Mouse (Mus musculus) hindlimb bud, embryonic 11.5 days (tissue): ENCODE measurements around the gene Rps6ka4.
A peak's percentile ranks its signal among the peaks of the same experiment; 100 is the strongest.

Source experiments
- DNase-seq: peaks from one replicate; pipeline ENCODE4 v3.0.0-alpha.2; 2012; ENCODE audit warnings: low read depth, low spot score; ENCODE audit errors: extremely low spot score

The Rps6ka4 gene

DNA sequence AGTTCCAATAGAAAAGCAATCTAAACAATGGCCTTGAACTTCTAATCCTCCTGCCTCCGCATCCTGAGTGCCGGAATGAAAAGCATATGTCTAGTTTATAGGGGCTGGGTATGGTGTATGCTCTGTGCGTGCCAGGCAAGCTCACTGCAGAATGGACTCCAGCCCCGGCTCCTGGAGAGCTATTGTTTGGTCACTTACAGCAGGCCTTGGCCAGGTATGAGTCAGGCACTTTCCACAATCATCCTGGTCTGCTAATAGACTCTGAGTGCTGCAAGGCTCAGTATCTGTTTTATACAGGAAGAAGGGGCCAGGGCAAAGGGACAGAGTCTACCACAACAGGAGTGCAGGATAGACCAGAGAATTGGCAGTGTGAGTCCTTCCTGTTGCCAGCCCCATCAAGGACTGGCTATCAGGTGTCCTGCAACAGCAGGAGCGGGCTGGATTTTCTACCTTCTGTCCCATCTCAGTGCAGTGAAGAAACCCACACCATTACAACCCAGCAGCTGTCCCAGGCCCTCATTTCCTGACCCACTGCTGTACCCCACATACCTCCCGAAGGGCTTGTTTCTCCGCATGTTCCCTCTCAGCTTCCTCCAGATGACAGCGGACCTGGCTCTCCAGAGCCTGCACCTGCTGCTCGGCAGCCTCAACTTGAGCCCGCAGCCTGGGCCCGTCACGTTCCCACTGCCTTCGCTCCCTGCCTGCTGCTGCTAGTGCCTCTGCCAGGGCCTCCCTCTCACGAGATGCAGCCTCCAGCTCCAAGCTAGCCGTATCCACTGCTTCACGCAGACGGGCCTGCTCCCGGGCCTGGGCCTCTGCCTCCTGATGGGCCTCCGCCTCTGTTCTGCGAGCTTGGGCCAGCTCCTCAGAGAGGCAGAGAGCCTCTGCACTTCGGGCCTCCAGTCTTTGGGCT, 12.2 kb upstream of the Rps6ka4 start:
- DNase-seq: no peak

DNA sequence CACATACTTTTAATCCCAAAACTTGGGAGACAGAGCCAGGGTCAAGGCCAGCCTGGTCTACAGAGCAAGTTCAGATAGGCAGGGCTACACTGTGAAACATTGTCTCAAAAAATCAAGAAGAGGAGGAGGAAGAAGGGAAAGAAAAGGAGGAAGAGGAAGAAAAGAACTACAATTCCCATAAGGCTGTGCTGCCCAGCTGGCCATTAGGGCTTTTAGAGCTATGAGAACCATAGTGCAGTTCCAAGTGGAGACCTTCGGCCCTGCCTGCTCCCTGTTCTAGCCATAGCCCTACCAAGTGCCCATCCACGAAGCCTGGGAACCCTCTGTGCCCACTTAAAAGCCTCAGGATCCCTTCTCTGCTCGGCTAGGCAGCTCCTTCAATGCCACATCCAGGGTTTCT, 11.1 kb upstream of the Rps6ka4 start:
- no peak for DNase-seq

DNA sequence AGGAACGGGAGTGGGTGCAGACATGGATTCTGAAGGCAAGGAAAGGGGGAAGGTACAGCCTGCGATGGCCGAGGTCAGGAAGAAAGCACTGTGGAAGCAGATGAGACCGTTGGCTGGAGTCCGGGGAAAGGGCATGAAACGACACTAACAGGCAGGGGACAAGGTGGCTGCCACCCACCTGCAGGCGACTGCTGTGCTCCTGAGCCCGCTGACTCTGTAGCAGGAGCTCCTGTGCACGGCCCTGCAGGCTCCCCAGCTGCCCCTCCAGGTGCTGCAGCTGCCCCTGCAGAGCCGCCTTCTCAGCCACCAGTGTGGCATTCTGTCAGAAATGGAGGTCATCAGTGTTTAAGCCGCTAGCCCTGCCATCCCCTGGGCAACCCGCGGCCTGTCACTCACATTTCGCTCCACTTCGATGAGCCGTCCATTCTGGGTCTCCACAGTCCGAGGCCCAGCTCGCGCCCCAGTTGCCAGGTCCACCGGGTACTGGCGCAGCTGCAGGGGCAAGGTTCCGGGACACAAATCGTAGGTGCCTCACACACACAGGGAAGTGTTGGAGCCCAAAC, 9.2 kb upstream of the Rps6ka4 start:
- DNase-seq: no peak

DNA sequence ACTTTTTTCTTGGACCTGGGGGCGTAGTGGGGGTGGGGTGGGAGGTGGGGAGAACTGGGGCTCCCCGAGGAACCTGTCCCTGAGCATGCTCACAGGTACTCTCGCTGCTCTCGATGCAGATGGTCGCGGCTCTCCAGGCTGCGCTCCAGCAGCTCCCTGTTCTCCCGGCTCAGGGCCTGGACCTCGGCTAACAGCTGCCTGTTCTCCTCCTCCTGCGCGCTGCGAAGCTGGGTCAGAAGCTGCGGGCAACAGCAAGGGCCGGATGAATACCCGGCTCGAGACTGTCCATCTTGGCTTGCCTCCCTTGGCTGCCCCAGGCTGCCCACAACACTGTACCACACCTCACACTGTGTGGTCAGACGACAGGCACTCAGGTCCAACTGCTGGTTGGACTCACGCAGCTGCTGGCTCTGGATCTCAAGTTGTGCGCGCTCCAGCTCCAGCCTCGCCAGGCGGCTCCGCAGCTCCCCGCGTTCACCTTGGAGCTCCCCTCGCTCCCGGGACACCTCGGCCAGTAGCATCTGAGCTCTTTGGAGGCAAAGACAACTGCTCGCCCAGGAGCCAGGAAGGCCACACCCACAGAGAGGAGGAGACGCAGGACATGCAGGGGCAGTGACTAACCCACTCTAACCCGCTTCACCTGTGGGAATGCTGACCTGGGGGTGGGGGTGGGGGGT, 7.5 kb upstream of the Rps6ka4 start:
- DNase-seq: no peak

DNA sequence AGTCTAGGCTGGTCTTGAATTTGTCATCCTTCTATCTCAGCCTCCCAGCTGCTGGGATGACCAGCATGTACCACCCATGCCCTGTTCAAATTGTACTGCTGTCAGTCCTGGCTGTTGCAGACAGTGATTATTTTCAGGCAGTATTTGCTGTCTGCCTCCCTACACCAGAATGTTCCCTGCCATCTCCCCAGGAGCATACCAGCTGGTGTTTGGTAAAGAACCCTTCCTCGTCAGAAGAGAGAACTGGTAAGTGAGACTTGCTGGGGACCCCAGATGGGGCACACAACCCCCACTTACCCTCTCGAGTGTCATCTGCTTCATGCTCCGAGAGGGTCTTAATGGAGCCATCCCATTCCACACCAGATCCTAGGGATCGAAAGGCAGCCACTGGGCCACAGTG, 5.6 kb upstream of the Rps6ka4 start:
- no peak for DNase-seq

DNA sequence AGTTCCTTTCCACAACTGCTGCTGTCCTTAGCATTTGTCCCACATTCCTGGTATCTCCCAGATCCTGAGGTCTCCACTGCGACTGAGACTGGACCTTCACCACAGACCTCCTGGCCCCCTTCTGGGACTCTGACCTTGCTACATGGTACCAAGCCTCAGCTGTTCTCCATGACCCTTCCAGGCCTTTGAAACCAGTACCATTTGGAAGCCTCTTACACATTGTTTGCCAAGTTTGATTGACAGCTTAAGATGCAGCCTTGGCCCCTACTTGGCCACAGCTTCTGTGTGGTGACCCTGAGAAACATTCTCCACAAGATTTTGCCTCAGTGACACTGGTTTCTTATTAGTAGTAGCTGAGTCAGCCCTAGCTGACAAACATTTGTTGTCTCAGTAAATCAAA, 1.9 kb upstream of the Rps6ka4 start:
- no peak for DNase-seq

DNA sequence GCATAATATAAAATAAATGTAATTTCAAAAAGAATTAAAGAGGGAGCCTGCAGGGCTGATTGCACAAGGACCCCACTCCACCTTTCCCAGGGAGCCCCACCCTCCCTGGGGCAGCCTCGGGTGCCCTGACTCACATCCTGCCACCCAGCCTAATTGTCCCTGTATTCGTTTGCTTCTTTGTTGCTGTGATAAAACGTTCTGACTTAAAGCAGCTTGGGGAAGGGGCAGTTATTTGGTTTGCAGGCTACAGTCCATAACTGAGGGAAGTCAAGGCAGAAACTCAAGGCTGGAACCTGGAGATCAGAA, 809 bp upstream of the Rps6ka4 start:
- DNase-seq: no peak

DNA sequence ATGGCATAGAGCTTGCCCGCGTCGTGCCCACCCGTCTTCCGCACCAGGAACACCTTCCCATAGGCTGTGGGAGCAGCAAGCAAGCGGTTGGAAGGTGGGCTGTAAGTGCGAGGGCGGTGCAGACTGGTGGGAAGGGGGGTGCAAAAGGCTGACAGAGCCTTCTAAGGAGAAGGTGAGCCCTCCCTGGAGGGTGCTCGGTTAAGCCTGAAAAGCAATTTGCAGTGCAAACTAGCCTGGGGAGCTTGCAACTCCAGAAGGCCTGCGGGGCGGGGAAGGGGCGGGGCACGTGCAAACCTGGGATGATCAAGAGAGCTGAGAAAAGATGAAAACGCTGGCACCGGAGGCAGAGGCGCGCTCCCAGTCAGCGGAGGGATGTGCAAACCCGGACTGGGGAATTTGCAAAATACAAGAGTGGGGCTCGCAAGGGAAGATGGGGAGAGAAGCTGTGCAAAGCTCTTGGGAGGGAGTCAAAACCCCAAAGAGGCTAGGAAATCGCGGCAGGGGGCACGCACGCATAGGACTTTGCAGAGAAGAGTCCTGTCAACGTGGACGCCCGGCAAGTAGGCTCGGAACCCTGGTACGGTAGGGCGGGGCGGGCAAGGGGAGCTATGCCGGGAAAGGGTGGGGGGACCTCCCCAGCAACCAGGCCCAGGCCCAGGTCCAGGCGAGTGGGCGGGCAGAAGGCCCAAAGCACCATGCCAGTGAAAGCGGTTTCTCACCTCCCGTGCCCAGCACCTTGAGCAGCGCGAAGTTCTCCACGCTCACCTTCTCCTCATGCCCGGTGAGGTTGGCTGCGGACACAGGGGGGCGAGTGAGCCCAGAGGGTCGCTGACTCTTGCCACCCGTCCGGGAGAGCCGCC, 591 bp downstream of the Rps6ka4 start:
- no peak for DNase-seq

DNA sequence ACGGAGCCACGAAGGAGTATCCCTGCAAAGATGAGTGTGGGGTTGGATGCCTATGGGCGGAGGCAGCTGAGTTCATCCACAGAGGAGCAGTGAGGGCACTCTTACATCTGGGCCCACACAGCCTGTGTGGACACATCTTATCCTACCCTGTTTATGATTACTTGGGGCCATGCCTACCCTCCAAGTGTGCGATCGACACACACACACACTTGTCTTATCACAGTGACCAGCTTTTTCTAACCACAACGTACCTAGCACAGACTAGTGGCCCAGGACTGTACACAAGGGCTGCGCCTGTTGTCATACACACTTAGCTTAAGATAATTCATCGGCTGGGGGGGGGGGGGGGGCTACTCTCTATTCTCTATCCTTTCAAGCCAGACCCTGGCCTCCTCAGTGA, 8.1 kb downstream of the Rps6ka4 start:
- no peak for DNase-seq

DNA sequence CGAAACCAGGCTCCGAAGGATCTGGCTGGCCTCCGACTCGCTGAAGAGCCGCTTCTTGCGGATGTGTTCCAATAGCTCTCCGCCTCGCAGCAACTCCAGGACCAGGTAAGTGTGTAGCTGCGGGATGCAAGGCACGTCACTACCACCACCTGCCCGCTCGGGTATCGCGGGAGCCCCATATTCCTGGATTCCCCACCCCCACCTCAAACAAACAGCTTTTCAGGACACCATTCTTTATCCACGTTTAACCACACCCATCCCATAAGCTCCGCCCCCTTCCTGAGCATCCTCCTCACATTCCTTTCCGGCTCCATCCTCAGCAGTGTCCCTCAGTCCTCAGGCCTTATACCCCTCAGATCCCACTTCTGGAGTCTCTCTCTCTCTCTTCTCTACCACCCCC, 9.1 kb downstream of the Rps6ka4 start:
- no peak for DNase-seq

DNA sequence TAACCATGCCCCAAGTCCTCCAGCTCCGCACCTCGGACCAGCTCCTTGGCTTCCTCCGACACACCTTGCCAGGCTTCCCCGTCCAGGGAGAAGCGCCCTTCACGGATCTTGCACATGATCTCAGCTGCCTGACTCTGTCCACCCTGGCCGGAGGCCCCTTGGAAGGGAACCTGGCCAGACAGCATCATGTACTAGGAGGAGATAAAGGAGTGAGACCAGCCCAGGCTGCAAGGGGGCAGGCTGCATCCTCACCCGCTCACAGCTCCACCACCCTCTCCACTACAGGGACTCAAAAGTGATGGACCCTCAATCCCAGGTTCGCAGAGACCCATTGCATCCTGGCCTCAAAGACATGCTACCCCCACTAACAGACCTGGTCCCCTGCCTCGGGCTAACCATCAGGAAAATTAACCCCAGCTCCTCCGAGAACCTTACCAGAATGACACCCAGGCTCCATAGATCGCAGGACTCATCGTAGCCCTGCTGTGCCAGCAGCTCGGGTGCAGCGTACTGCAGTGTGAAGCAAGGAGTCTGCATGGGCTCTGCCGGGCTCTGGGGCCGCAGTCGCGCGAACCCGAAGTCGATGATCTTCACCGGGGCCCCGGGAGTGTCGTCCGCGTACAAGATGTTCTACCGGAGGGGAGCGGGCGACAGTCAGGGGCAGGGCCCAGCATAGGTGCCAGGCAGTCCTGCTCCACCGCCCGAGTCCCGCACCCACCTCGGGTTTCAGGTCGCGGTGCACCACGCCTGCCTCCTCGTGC, 9.7 kb downstream of the Rps6ka4 start:
- no peak for DNase-seq

DNA sequence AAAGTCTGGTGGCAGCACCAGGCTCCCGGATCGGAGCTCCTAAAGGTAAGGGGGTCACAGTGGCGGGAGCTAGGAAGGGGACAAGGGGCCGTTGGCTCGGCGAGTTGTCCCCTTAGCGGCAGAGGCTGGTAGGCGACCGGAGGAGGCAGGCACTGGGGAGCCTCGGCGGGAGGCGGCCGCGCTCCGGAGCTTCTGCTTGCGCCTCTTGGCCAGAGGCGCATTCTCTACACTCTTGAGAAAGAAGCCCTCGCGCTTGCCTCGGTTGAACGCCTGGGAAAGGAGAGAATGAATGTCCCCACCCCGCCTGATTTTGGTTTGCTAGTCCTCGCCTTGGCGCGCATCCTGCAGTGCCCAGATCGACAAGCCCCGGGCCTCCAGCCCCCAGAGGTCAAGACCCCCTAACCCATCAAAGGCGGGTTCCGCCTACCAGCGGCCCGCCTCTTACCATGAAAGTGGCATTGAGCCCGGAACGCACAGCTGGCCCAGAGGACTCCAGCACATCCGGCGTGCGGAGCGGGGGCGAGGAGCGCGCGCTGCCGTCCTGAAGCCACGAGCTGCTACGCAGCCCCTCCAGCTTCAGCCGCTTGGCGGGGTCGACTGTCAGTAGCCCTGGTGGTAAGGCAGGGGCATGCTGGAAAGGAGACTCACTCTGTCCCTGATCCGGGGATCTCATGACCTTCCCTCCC, 10.4 kb downstream of the Rps6ka4 start:
- DNase-seq: no peak

DNA sequence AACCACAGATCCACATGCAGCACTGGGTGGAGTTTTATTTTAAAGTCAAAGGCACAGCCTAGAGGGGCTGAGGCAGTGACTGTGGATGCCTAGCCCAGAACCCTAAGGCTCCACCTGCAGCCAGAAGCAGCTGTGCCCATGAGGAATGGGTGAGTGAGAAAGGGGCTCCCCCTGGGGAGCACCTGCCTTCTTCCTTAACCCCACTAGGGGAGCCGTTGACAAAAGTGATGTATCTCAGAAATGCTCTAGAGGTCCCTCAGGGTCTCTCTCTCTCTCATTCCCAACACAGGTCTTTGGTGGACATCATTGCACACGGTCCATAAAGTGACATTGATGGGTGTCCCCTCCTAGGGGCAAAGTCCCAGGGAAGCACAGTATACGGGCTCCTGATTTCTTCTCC, 11.4 kb downstream of the Rps6ka4 start:
- no peak for DNase-seq

DNA sequence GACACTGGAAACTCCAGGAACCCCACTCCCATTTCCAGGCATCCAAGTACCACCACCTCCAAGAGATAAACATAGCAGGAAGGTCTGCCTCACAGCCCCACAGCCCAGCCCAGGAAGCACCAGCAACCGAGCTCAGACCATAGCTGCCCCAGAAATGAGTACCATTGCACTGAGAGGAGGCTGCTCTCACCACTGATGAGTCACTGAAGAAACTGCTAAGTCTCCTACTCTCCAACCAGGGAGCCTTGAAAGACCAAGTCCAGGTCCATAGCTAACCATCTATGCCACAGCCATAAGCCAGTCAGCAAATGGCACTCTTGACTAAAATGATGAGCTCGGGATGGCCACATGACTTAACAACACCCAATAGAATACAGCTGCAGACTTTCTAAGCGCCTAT, 13.8 kb downstream of the Rps6ka4 start:
- no peak for DNase-seq

DNA sequence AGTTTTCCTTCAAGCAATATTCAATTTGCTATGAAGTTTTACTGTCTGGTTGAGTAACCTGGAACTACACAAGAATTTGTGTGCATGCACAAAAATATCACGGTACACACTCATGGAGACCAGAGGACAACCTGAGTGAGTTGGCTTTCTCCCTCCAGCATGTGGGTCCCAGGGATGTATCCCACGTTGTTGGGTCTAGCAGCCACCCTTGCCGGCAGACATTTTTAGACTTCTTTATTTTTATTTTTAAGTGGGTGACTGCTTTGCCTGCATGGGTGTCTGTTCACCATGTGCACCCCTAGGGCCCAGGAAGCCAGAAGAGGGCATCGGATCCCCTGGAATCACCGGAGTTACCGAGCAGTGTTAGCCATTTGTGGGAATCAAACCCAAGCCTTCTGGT, 15.1 kb downstream of the Rps6ka4 start:
- DNase-seq: no peak

DNA sequence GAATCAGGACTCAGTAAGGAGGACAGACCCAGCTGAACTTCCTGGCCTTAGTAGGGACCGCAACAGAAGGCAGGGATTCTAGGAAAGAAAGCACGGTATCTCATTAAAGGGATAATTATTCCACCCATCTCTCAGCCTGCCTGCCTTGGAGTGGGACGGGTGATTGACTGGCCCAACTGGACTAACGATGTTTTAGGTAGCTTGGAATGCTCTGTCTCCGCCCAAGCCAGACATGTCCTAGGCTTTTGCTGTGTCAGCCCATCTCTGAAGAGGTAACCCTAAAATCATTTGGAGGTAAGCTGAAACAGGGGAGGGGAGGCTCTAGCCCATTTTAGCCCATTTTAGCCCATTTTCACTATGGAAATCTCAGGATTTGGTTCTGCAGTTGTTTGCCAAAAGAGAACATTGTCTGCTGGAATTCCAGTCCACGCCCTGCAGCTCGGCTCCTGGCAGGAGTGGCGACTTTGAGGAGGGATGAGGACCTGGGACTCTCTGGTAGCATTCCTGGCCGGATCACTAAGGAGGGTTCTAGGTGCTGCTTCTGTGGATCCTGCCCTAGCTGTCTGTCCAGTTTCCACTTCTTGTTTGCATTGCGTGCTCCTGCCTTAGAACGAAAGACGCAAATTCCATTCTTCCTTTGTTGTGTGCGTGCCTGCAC, 19.8 kb downstream of the Rps6ka4 start:
- DNase-seq: no peak

DNA sequence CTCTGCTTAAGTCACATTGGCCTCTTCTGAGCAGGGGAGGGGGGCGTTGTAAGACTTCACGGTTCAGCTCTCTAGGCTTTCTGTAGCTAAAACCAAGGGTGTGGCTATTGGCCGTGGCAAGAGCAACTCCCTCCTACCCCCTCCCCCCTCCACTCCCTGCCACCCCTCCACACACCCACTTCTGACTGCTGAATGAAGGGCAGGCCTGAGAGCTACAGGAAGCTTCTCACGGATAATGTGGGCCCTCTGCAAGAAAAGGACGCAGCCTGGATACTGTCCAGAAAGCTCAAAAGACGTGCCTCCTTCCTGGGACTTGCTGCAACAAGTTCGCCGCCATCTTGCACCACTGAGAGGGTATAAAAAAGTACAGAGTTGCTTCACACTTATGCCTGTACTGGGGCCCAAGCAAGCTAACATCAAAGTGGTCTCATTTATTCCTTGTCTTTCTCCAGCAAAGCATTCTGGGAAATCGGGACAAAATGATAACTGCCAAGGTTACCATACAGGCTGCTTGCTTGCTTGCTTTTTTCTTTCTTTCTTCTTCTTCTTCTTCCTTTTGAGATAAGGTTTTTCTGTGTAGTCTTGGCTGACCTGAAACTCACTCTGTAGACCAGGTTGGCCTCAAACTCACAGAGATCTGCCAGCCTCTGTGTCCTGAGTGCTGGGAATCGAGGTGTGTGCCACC, 21.2 kb downstream of the Rps6ka4 start:
- DNase-seq: no peak

DNA sequence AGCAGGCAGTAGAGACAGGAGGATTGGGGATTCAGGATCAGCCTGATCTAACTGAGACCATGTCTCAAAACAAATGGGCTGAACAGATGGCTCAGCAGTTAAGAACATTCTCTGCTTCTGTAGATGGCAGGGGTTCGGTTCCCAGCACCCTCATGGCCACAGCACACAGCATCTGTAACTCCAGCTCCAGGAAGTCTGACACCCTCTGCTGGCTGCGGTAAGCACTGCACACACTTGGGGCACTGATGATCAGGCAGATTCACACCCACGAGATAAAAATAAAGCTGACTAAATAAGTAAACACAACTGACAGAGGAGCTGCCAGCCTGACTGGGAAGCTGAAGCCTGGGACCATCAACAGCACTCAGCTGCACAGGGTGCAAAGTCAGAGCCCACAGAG, 25.5 kb downstream of the Rps6ka4 start:
- DNase-seq: no peak

DNA sequence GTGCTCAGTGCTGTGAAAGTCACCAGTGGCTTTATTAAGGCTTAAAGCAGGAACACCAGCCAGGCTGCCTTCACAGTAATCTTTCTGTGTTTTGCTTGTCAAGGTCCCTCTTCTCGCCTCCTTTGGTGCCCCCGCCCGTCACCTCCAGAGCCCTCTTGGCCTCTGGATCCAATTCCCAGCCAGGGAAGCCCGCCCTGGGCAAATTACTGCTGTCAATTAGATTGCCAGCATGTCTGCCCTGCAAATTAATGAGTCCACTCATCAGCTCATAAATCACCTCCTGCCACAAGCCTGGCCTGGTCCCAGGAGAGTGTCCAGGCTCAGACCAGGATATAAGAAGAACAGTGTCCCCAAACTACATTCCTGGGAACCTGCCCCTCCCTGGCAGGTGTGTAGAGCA, 26.1 kb downstream of the Rps6ka4 start:
- peak; percentile 57 for DNase-seq
